Mouse (Mus musculus) cortical plate, adult 2 months (tissue): ENCODE measurements at regions not wholly inside any gene's neighbourhood (a gene's known extent, or its start where the extent isn't known, plus 50 kb on each side); places are given as distances from the start of the nearest gene placed in this dataset.

Experiments
- H3K27ac ChIP-seq: fragments of 200-500 bp; 2 replicates; pipeline ENCODE4 v1.5.1; 2012; ENCODE audit warnings: low read length, control low read depth, inconsistent platforms; ENCODE audit not compliant: insufficient read depth
- H3K4me1 ChIP-seq: fragments of 200-500 bp; 2 replicates; pipeline ENCODE4 v1.6.1; 2011; ENCODE audit warnings: low read length; ENCODE audit not compliant: control insufficient read depth, insufficient read depth
- H3K4me3 ChIP-seq: fragments of 200-500 bp; 2 replicates; pipeline ENCODE4 v1.5.1; 2011; ENCODE audit warnings: mild to moderate bottlenecking, low read length, control low read depth; ENCODE audit not compliant: insufficient read depth
- CTCF ChIP-seq: fragments of 200-500 bp; IDR thresholded peaks from 2 replicates; pipeline ENCODE4 v1.5.1; 2011; ENCODE audit warnings: mild to moderate bottlenecking, control low read depth, low read length; ENCODE audit not compliant: insufficient read depth; ENCODE audit errors: extremely low read depth
- POLR2A ChIP-seq: fragments of 200-500 bp; IDR thresholded peaks from 2 replicates; pipeline ENCODE4 v1.6.1; 2011; ENCODE audit warnings: mild to moderate bottlenecking, low read length, control low read depth; ENCODE audit not compliant: insufficient read depth; ENCODE audit errors: extremely low read depth

GRCm38 (mm10) chr15:86606411-86606810 is 392.2 kb downstream of the Tbc1d22a start:
- H3K4me1 ChIP-seq: no peaks in the 10 kb centered on the region; the same call in 1 of the 2 replicates
- H3K27ac ChIP-seq: peak overlapping the region; percentile 27; the same call in 1 of the 2 replicates
- TF ChIP-seq CTCF (no peak), POLR2A (no peak)
- no peak overlapping the region for H3K4me3 ChIP-seq

GRCm38 (mm10) chr15:86609692-86610091 is 395.4 kb downstream of the Tbc1d22a start:
- Histone ChIP-seq H3K4me3 (no peak overlapping the region), H3K27ac (no peak overlapping the region), H3K4me1 (no peaks in the 10 kb centered on the region; the same call in 1 of the 2 replicates)
- TF ChIP-seq POLR2A (no peak), CTCF (no peak)

GRCm38 (mm10) chr15:86631376-86631775 is 417.1 kb downstream of the Tbc1d22a start:
- Histone ChIP-seq H3K4me3 (no peak overlapping the region), H3K4me1 (no peaks in the 10 kb centered on the region), H3K27ac (no peak overlapping the region)
- TF ChIP-seq POLR2A: no peak
- no peak for TF ChIP-seq CTCF

GRCm38 (mm10) chr15:86645244-86645643 is 431.0 kb downstream of the Tbc1d22a start:
- TF ChIP-seq CTCF (no peak), POLR2A (no peak)
- Histone ChIP-seq H3K4me1 (no peaks in the 10 kb centered on the region), H3K4me3 (no peak overlapping the region), H3K27ac (no peak overlapping the region)

GRCm38 (mm10) chr15:86648131-86648530 is 433.9 kb downstream of the Tbc1d22a start:
- Histone ChIP-seq H3K4me3 (no peak overlapping the region), H3K27ac (no peak overlapping the region), H3K4me1 (no peaks in the 10 kb centered on the region)
- TF ChIP-seq POLR2A: no peak
- TF ChIP-seq CTCF: no peak

GRCm38 (mm10) chr15:86673096-86673520 is 458.8 kb downstream of the Tbc1d22a start:
- no peak for TF ChIP-seq POLR2A
- TF ChIP-seq CTCF: no peak
- Histone ChIP-seq H3K4me3 (no peak overlapping the region), H3K4me1 (no peaks in the 10 kb centered on the region), H3K27ac (no peak overlapping the region)

GRCm38 (mm10) chr15:86677016-86677415 is 462.8 kb downstream of the Tbc1d22a start:
- Histone ChIP-seq H3K4me3 (no peak overlapping the region), H3K4me1 (no peaks in the 10 kb centered on the region), H3K27ac (no peak overlapping the region)
- TF ChIP-seq POLR2A (no peak), CTCF (no peak)

- no peak overlapping the region for H3K4me3 ChIP-seq
- H3K27ac ChIP-seq: no peak overlapping the region
- H3K4me1 ChIP-seq: no peaks in the 10 kb centered on the region
- TF ChIP-seq CTCF (no peak), POLR2A (no peak)
Observed at GRCm38 (mm10) chr15:86683081-86683480, 468.8 kb downstream of the Tbc1d22a start.

- no peak overlapping the region for H3K4me3 ChIP-seq
- TF ChIP-seq CTCF (no peak), POLR2A (no peak)
- 0 out of 2 replicates have a peak, but pooled peaks cover 1% of the 10 kb centered on the region for H3K4me1 ChIP-seq
- H3K27ac ChIP-seq: no peak overlapping the region
Observed at GRCm38 (mm10) chr15:86689694-86690093, 475.4 kb downstream of the Tbc1d22a start.

- Histone ChIP-seq H3K4me3 (no peak overlapping the region), H3K27ac (no peak overlapping the region), H3K4me1 (peaks cover 3% of the 10 kb centered on the region; the same call in 1 of the 2 replicates)
- TF ChIP-seq CTCF: no peak
- no peak for TF ChIP-seq POLR2A
Observed at GRCm38 (mm10) chr15:86696806-86697205, 482.5 kb downstream of the Tbc1d22a start.

GRCm38 (mm10) chr15:86710429-86710828 is 496.2 kb downstream of the Tbc1d22a start:
- TF ChIP-seq POLR2A (no peak), CTCF (no peak)

GRCm38 (mm10) chr15:86718376-86718775 is 504.1 kb downstream of the Tbc1d22a start:
- TF ChIP-seq CTCF (no peak), POLR2A (no peak)
- H3K4me1 ChIP-seq: no peaks in the 10 kb centered on the region
- no peak overlapping the region for H3K4me3 ChIP-seq

More at GRCm38 (mm10) chr15:86710429-86710828, 496.2 kb downstream of the Tbc1d22a start:
- no peak overlapping the region for H3K4me3 ChIP-seq
- no peaks in the 10 kb centered on the region for H3K4me1 ChIP-seq
- H3K27ac ChIP-seq: no peak overlapping the region

More at GRCm38 (mm10) chr15:86718376-86718775, 504.1 kb downstream of the Tbc1d22a start:
- H3K27ac ChIP-seq: no peak overlapping the region
